Mouse (Mus musculus) right cerebral cortex, postnatal 25 days (tissue): ENCODE measurements at regions not wholly inside any gene's neighbourhood (a gene's known extent, or its start where the extent isn't known, plus 50 kb on each side); places are given as distances from the start of the nearest gene placed in this dataset.
"Not testable (repeated sequence)": the region's sequence is repeated elsewhere in the genome, so short reads cannot be mapped to it uniquely, and the experiment has no call there.

Experiments
- DNase-seq: peaks from one replicate; pipeline ENCODE4 v3.0.0; 2022

- DNase-seq = no peak
Measured at GRCm38 (mm10) chr16:79308541-79308940, 217.6 kb upstream of the Tmprss15 start.

GRCm38 (mm10) chr16:79296621-79297020 lies 205.7 kb upstream of the Tmprss15 start:
- not testable (repeated sequence) for DNase-seq

GRCm38 (mm10) chr16:79279006-79279405 lies 188.1 kb upstream of the Tmprss15 start:
- DNase-seq = no peak

GRCm38 (mm10) chr16:79256525-79256924 lies 165.6 kb upstream of the Tmprss15 start:
- DNase-seq = no peak

GRCm38 (mm10) chr16:79256084-79256483 lies 165.2 kb upstream of the Tmprss15 start:
- DNase-seq = no peak

- DNase-seq = no peak
Measured at GRCm38 (mm10) chr16:79240857-79241491, 150.1 kb upstream of the Tmprss15 start.

GRCm38 (mm10) chr16:79240191-79240590 lies 149.3 kb upstream of the Tmprss15 start:
- no peak for DNase-seq

- no peak for DNase-seq
Measured at GRCm38 (mm10) chr16:79191196-79191595, 100.3 kb upstream of the Tmprss15 start.

- no peak for DNase-seq
Measured at GRCm38 (mm10) chr16:79186471-79186870, 95.6 kb upstream of the Tmprss15 start.

GRCm38 (mm10) chr16:79182474-79182873 lies 91.6 kb upstream of the Tmprss15 start:
- DNase-seq = peak; percentile 4

- no peak for DNase-seq
Measured at GRCm38 (mm10) chr16:79177299-79177999, 86.6 kb upstream of the Tmprss15 start.

GRCm38 (mm10) chr16:79176832-79177243 lies 85.9 kb upstream of the Tmprss15 start:
- no peak for DNase-seq

- peak; percentile 63 for DNase-seq
Measured at GRCm38 (mm10) chr16:79168193-79168592, 77.3 kb upstream of the Tmprss15 start.

- no peak for DNase-seq
Measured at GRCm38 (mm10) chr16:79142813-79143212, 51.9 kb upstream of the Tmprss15 start.
